Mouse (Mus musculus) kidney, embryonic 16.5 days (tissue): ENCODE data around the gene Rpl7a. TPM values are rescaled to one million over a fixed set of nuclear protein-coding genes. Genes with fewer than 3 reads are reported as not detected.

Experiments used
- ATAC-seq: fragments of 200-750 bp; cut with Nextera tagmentation; 2 replicates; pipeline ENCODE4 v1.8.0; 2017; ENCODE audit warnings: moderate TSS enrichment; ENCODE audit not compliant: low FRiP score, low TSS enrichment
- H3K27ac ChIP-seq: fragments of 300-500 bp; sonication (generic); 2 replicates; pipeline ENCODE4 v1.5.1; 2014; ENCODE audit warnings: low read length
- H3K27me3 ChIP-seq: fragments of 300-500 bp; sonication (generic); 2 replicates; pipeline ENCODE4 v1.6.1; 2014; ENCODE audit warnings: low read length, control low read depth, mixed read lengths; ENCODE audit not compliant: insufficient read depth
- H3K36me3 ChIP-seq: fragments of 300-500 bp; sonication (generic); 2 replicates; pipeline ENCODE4 v1.6.1; 2014; ENCODE audit warnings: low read length, control low read depth, mixed read lengths; ENCODE audit not compliant: insufficient read depth
- H3K4me1 ChIP-seq: fragments of 300-500 bp; sonication (generic); 2 replicates; pipeline ENCODE4 v1.6.1; 2014; ENCODE audit warnings: low read length, control low read depth, mixed read lengths; ENCODE audit not compliant: insufficient read depth
- H3K4me2 ChIP-seq: fragments of 300-500 bp; sonication (generic); replicated peaks from 2 replicates; pipeline ENCODE4 v1.6.1; 2014; ENCODE audit warnings: low read depth, low read length
- H3K4me3 ChIP-seq: fragments of 300-500 bp; sonication (generic); 2 replicates; pipeline ENCODE4 v1.5.1; 2014; ENCODE audit warnings: mild to moderate bottlenecking, low read length
- H3K9ac ChIP-seq: fragments of 300-500 bp; sonication (generic); replicated peaks from 2 replicates; pipeline ENCODE4 v1.6.1; 2014; ENCODE audit warnings: low read length
- H3K9me3 ChIP-seq: fragments of 300-500 bp; sonication (generic); 2 replicates; pipeline ENCODE4 v1.6.1; 2016; ENCODE audit warnings: low read length, control low read depth
- WGBS: fragments of 180-500 bp; shearing (Covaris S2); extraction: QIAGEN DNeasy Blood & Tissue Kit; methylation state at CpG from one replicate; pipeline ENCODE4 v1.1.7; 2014; 5-methylcytosine and 5-hydroxymethylcytosine counted together
- polyA plus RNA-seq: library from polyadenylated mRNA; unstranded; fragments of >200 nt; fragmentation: Nextera tagmentation; extraction: Ambion mirVana; gene quantifications from 2 replicates; pipeline ENCODE4 v1.2.1, GENCODE M21; 2015

Gene Rpl7a
- polyA plus RNA-seq, 1 experiment from 2014 or later = 624 TPM

DNA sequence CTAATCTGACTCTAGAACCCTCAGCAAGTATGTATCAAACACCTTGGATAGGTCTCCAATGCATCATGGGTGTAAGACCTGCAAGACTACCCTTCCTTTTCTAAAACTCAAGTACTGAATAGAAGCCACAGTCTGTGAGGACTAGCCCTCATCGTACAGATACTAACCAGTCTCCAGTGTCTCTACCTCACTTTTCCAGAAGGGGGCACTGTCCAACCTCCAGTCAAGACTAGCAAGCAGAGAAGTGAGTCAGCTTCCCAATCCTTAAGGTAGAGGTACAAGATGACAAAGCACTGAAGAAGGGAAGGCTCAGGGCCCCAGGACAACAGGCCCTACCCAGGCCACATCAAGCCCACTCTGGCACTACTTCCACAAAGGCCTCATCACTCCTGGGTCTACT is 19.8 kb downstream of the Rpl7a start:
- H3K4me2 ChIP-seq = no peak overlapping the region
- WGBS = 50% methylated on average over 1 of the region's 1 CpGs
- H3K4me1 ChIP-seq = peaks cover 20% of the 10 kb centered on the region
- ATAC-seq = no peak
- H3K9ac ChIP-seq = no peak overlapping the region
- H3K27ac ChIP-seq = no peak overlapping the region
- peaks cover 38% of the 10 kb centered on the region for H3K36me3 ChIP-seq
- no peaks in the 10 kb centered on the region for H3K9me3 ChIP-seq
- no peak overlapping the region for H3K4me3 ChIP-seq
- H3K27me3 ChIP-seq = no peaks in the 10 kb centered on the region

DNA sequence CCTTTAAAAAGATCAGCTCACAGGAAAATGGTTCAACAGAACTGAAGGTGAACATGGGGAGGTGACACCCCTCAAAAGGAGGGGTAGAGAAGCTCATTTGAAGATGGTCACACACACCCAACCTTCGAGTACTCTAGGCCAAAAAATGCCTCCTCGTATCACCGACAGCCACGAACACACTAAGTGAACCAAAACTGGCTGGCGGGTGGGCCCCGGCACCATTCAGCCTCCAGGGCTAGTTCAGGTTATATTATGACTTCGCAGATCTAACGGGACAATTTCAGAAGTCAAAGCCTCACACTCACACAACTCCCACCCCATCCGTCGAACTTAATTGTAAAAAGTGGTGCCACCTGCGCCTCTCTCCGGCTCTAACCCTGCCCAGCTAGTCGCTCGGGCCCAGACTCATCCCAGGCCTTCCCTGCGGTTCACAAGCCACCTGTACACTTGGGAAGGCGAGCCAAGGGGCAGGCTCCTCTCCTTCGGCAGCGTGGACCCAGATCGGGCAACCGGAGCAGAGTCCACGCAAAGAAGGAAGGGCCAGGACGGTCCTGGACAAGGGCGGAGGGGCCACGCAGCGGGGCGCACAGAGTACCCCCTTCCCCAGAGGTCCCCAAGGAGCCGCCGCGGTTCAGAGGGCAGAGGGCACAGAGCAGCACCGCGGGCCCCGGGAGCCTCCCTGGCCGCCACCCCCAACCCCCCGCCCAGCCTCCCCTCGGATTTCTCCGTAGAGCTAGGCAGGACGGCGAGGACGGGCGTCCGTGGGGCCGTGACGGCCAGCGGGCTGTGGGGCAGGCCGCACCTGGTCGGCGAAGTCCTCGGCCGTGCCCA is 22.1 kb downstream of the Rpl7a start:
- peaks cover 20% of the 10 kb centered on the region for H3K4me1 ChIP-seq
- H3K4me3 ChIP-seq = peak overlapping the region; percentile 68
- ATAC-seq = no peak; the same call in none of the 2 replicates
- H3K9ac ChIP-seq = peak overlapping the region; percentile 99
- peaks cover 26% of the 10 kb centered on the region for H3K36me3 ChIP-seq
- peak overlapping the region; percentile 93 for H3K27ac ChIP-seq
- no peaks in the 10 kb centered on the region for H3K9me3 ChIP-seq
- under 1% methylated on average over 45 of the region's 49 CpGs for WGBS
- H3K27me3 ChIP-seq = no peaks in the 10 kb centered on the region
- H3K4me2 ChIP-seq = peak overlapping the region; percentile 65

DNA sequence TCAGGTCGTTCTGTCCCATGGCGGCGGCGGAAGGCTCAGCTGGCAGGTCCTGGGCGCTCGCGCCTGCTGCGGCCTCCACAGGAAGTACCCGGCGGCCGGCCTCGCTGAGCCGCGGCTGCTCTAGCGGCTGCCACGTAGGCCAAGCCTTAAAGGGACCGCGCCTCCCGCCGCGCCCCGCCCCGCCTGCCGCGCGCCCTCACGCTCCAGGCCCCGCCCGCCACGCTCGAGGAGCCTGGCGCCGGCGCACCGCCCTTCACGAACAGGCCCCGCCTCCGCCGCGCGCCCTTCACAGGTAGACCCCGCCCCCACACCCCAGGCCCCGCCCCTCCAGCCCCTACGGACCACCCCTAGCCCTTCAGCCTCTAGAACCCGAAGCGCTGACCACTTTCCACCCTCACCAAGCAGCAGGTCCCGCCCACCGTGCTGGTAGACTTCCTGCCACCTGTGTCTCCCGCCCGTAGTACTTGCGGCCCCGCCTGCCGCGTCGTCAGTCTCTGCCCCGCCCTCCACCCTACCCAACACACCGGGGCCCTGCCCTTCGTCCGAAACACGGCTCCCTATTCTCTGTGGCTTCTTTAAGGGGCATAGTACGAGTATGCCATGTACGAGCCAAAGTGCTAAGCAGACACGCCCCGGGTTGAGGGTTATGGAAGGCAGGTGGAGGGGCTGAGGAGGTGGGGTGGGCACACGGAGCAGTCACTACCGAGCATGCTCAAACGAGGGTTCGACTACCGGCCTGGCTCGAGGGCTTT is 22.9 kb downstream of the Rpl7a start, which contains the start of the genes Surf4 and Stkld1:
Gene Surf4 (minus strand): TSS at position 625 of the 752 bp plus-strand sequence.
Gene Stkld1 (plus strand): TSS at position 744 of the 752 bp plus-strand sequence.
- H3K9ac ChIP-seq = peak within 1 kb of the TSS; percentile 99
- H3K36me3 ChIP-seq = peaks cover 21% of the 10 kb centered on the region
- peaks cover 20% of the 10 kb centered on the region for H3K4me1 ChIP-seq
- peak; percentile 96 for ATAC-seq
- H3K4me2 ChIP-seq = peak within 1 kb of the TSS; percentile 75
- peak within 1 kb of the TSS; percentile 68 for H3K4me3 ChIP-seq
- H3K27me3 ChIP-seq = no peaks in the 10 kb centered on the region
- no peaks in the 10 kb centered on the region for H3K9me3 ChIP-seq
- H3K27ac ChIP-seq = peak within 1 kb of the TSS; percentile 93
- WGBS = under 1% methylated on average over 51 of the region's 70 CpGs

DNA sequence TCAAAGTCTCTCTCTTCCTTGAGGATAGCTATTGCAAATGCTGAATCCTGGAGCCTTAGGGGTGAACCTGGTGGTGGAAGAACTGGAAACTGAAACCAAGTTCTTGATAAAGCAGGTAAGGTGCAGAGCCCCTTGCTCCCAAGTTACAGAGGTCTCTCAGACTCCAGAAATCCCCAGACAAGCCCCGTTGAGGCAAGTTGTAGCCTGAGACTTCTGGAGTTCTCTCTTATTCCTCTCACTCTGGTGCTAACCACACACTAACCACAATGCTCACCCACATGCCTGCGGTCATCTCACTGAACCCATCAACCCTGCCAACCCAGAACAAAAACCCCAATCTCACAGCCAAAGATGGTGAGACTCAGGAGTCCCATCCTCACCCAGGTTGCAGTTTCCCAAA is 24.7 kb downstream of the Rpl7a start:
- Histone ChIP-seq H3K9ac (no peak overlapping the region), H3K27me3 (no peaks in the 10 kb centered on the region), H3K27ac (no peak overlapping the region), H3K4me1 (peaks cover 20% of the 10 kb centered on the region), H3K36me3 (peaks cover 9% of the 10 kb centered on the region), H3K9me3 (no peaks in the 10 kb centered on the region), H3K4me3 (no peak overlapping the region), H3K4me2 (no peak overlapping the region)
- WGBS = 86% methylated on average over 2 of the region's 2 CpGs
- no peak for ATAC-seq

DNA sequence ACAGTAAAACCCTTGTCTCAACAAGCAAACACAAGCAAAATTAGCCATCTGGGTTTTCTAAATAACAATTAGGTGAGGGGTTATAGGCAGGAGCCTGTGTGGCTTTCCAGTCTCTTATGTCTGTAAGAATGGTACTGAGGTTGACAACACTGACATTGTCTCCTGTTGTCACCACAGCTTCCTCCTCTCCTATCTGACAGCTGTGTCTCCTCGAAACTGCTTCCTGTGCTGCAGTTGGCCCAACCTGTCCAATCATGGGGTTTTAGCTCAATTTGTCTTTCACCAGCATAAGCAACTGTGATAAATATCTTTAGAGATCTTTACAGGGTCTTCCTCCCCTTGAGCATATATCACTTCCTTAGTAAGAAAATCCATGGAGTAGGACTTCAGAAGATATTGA is 25.9 kb downstream of the Rpl7a start:
- H3K4me2 ChIP-seq = no peak overlapping the region
- H3K9ac ChIP-seq = no peak overlapping the region
- H3K4me1 ChIP-seq = peaks cover 12% of the 10 kb centered on the region
- no peaks in the 10 kb centered on the region for H3K27me3 ChIP-seq
- 65% methylated on average over 1 of the region's 1 CpGs for WGBS
- no peak overlapping the region for H3K4me3 ChIP-seq
- no peak overlapping the region for H3K27ac ChIP-seq
- ATAC-seq = no peak
- no peaks in the 10 kb centered on the region for H3K36me3 ChIP-seq
- no peaks in the 10 kb centered on the region for H3K9me3 ChIP-seq

DNA sequence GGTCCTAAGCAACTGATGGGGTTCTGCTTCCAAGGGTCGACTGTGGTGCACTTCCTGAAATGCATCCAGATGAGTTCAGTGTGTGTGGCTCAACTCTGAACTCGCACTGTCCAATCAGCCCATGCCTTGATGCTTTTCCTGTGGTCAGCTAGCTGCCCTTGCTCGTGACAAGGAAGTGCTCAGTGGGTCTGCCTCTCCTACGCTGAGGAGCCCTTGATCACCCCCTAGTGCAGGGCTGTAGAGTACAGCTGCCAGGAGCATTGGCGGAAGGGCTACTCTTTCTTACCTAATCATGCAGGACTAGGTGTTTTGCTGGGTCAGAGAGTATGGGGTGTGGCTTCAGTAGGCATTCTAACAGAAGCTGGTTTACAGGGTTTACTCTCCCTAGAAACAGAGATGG is 31.0 kb downstream of the Rpl7a start:
- Histone ChIP-seq H3K4me1 (no peaks in the 10 kb centered on the region), H3K4me3 (no peak overlapping the region), H3K9ac (no peak overlapping the region), H3K4me2 (no peak overlapping the region), H3K27ac (no peak overlapping the region), H3K27me3 (no peaks in the 10 kb centered on the region), H3K36me3 (no peaks in the 10 kb centered on the region), H3K9me3 (no peaks in the 10 kb centered on the region)
- 42% methylated on average over 5 of the region's 5 CpGs for WGBS
- ATAC-seq = no peak

DNA sequence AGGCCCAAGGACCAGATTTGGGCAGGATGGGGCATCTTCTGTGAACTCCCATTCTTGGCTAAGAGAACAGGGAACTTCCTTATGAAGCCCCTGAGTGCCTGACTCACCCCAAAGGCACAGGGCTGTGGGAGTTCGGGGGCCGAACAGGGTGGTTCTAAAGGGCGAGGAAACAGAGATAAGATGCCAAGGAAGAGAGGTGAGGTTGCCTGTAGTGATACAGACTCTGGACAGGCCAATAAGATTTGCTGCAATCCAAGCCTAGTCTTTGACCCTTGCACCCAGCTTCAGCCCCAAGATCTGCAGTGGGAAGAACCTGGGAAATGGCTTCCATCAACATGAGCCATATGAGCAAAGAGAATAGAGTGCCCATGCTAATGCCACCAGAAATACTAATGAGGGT is 32.7 kb downstream of the Rpl7a start:
- Histone ChIP-seq H3K36me3 (no peaks in the 10 kb centered on the region), H3K27me3 (no peaks in the 10 kb centered on the region), H3K4me2 (no peak overlapping the region), H3K9ac (no peak overlapping the region), H3K27ac (no peak overlapping the region), H3K4me1 (no peaks in the 10 kb centered on the region), H3K9me3 (no peaks in the 10 kb centered on the region), H3K4me3 (no peak overlapping the region)
- no peak for ATAC-seq
- 74% methylated on average over 3 of the region's 3 CpGs for WGBS

DNA sequence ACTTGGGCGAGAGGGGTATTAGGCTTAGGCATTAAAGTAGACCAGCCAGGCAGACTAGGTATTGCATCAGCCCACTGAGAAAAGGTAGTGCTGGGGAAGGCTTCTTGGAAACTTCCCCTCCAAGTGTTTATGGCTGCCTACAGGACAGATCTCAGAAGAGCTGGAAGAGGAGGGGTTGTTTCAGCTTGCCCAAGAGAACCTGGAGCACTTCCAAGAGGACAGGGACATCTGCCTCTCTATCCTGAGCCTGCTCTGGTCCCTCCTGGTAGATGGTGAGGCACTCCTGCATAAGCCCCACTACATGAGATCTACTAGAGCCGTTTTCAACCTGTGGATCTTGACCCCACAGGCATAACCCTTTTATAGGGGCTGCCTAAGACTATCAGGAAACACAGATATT is 39.8 kb downstream of the Rpl7a start:
- no peak overlapping the region for H3K9ac ChIP-seq
- H3K4me3 ChIP-seq = no peak overlapping the region
- peaks cover 36% of the 10 kb centered on the region for H3K36me3 ChIP-seq
- H3K9me3 ChIP-seq = no peaks in the 10 kb centered on the region
- H3K27me3 ChIP-seq = no peaks in the 10 kb centered on the region
- H3K4me1 ChIP-seq = no peaks in the 10 kb centered on the region
- WGBS = 86% methylated on average over 2 of the region's 2 CpGs
- no peak for ATAC-seq
- H3K4me2 ChIP-seq = no peak overlapping the region
- no peak overlapping the region for H3K27ac ChIP-seq

DNA sequence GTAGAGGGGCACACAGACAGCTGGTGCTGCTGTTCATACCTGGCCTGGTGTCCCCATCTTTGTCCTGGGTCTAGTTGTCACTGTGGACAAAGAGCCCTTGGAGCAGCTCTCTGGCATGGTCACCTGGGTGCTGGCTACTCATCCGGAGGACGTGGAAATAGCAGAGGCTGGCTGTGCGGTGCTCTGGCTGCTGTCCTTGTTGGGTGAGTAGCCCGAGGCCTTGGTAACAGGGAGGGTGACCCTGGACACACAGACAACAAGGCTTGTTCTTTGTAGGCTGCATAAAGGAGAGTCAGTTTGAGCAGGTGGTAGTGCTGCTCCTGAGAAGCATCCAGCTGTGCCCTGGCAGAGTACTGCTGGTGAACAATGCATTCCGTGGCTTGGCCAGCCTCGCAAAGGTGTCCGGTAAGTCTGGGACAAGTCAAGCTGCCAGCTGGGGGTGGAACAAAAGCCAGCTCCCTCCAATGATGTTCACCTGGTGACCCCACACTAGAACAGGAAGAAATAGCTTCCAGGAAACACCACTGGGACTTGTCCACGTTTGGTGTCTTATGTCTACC is 40.9 kb downstream of the Rpl7a start:
- 89% methylated on average over 8 of the region's 8 CpGs for WGBS
- no peak overlapping the region for H3K9ac ChIP-seq

More for the DNA sequence above, 40.9 kb downstream of the Rpl7a start:
- no peaks in the 10 kb centered on the region for H3K9me3 ChIP-seq
- no peaks in the 10 kb centered on the region for H3K4me1 ChIP-seq
- no peaks in the 10 kb centered on the region for H3K27me3 ChIP-seq
- no peak overlapping the region for H3K4me2 ChIP-seq
- no peak overlapping the region for H3K27ac ChIP-seq
- H3K36me3 ChIP-seq = peaks cover 46% of the 10 kb centered on the region
- H3K4me3 ChIP-seq = no peak overlapping the region
- no peak for ATAC-seq
